Mouse (Mus musculus) kidney, embryonic 15.5 days (tissue): Measurements from ENCODE around the gene C2cd4d. TPM values are rescaled to one million over a fixed set of nuclear protein-coding genes. Genes with fewer than 3 reads are reported as not detected.
A peak's percentile ranks its signal among the peaks of the same experiment; 100 is the strongest.

Experiments used
- ATAC-seq: fragments of 200-750 bp; cut with Nextera tagmentation; replicated peaks from 2 replicates; pipeline ENCODE4 v1.8.0; 2017; ENCODE audit warnings: moderate TSS enrichment; ENCODE audit not compliant: low FRiP score
- H3K27ac ChIP-seq: fragments of 300-500 bp; sonication (generic); 2 replicates; pipeline ENCODE4 v1.5.1; 2015; ENCODE audit warnings: mild to moderate bottlenecking, inconsistent platforms
- H3K27me3 ChIP-seq: fragments of 300-500 bp; sonication (generic); 2 replicates; pipeline ENCODE4 v1.6.1; 2015; ENCODE audit warnings: inconsistent platforms
- H3K36me3 ChIP-seq: fragments of 300-500 bp; sonication (generic); 2 replicates; pipeline ENCODE4 v1.6.1; 2015; ENCODE audit warnings: inconsistent platforms
- H3K4me1 ChIP-seq: fragments of 300-500 bp; sonication (generic); 2 replicates; pipeline ENCODE4 v1.6.1; 2015; ENCODE audit warnings: inconsistent platforms
- H3K4me2 ChIP-seq: fragments of 300-500 bp; sonication (generic); 2 replicates; pipeline ENCODE4 v1.6.1; 2015; ENCODE audit warnings: moderate library complexity, mild to moderate bottlenecking, inconsistent platforms
- H3K4me3 ChIP-seq: fragments of 300-500 bp; sonication (generic); replicated peaks from 2 replicates; pipeline ENCODE4 v1.5.1; 2015; ENCODE audit warnings: mild to moderate bottlenecking, inconsistent platforms
- H3K9ac ChIP-seq: fragments of 300-500 bp; sonication (generic); 2 replicates; pipeline ENCODE4 v1.6.1; 2015; ENCODE audit warnings: mild to moderate bottlenecking, inconsistent platforms
- H3K9me3 ChIP-seq: fragments of 300-500 bp; sonication (generic); replicated peaks from 2 replicates; pipeline ENCODE4 v1.6.1; 2016; ENCODE audit warnings: inconsistent platforms
- WGBS: fragments of 180-500 bp; shearing (Covaris S2); methylation state at CpG from one replicate; pipeline ENCODE4 v1.1.7; 2015; ENCODE audit warnings: mixed read lengths; 5-methylcytosine and 5-hydroxymethylcytosine counted together
- polyA plus RNA-seq: library from polyadenylated mRNA; unstranded; fragments of >200 nt; fragmentation: Nextera tagmentation; extraction: Ambion mirVana; gene quantifications from 2 replicates; pipeline ENCODE4 v1.2.1, GENCODE M21; 2015

The C2cd4d gene
- polyA plus RNA-seq, 1 experiment from 2014 or later, result 0.40 TPM

DNA sequence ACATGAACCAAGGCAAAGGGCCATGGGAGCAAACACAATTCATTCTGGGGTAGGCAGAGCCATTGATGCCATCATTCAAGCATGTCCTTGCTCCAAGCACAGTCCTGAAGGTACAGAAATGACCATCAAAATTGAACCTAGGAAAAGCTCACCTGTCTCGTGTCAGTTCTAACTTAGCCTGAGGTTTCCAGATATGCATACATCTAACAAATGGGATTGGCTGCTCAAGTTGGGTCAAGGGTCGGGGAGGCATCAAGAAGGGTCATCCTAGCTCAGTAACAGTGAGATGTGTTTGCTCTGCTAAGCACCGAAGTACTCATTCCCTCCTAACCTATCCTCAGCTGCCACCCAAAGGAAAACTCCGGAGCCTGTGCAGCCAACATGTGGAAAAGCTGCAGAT is 34.6 kb downstream of the C2cd4d start:
- Histone ChIP-seq H3K36me3 (no peaks in the 10 kb centered on the region), H3K9ac (no peak overlapping the region), H3K27me3 (peaks cover 54% of the 10 kb centered on the region), H3K4me3 (no peak overlapping the region), H3K27ac (no peak overlapping the region), H3K9me3 (no peaks in the 10 kb centered on the region), H3K4me2 (no peak overlapping the region), H3K4me1 (peaks cover 9% of the 10 kb centered on the region)
- ATAC-seq, result no peak
- WGBS, result 82% methylated on average over 4 of the region's 4 CpGs

DNA sequence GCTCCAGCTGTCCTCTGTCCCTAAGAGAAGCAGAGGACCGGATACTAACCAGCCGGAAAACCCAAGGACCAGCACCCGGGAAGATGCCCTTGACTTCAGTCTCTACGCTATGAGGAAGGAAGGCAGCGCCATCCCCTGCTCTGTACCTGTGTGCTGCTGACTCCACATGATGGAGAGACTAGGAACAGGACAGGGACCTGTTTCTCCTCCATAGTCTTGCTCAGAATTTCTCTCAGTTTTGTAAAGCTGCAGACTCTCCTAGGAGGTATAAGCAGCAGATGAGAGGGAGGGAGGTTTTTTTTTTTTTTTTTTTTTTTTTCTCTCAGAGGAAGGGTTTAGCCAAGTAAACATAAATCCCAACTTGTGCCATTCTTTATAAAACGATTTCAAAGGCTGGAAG is 36.0 kb downstream of the C2cd4d start, which contains the start of gene Lingo4:
TSS of gene Lingo4 (plus strand) at position 301 of the 400 bp plus-strand sequence.
- Histone ChIP-seq H3K4me2 (peak within 1 kb of the TSS; percentile 60), H3K4me3 (peak within 1 kb of the TSS; percentile 30), H3K9ac (peak within 1 kb of the TSS; percentile 37), H3K27ac (no peak within 1 kb of the TSS), H3K36me3 (no peaks in the 10 kb centered on the region), H3K27me3 (peaks cover 55% of the 10 kb centered on the region), H3K4me1 (peaks cover 14% of the 10 kb centered on the region), H3K9me3 (no peaks in the 10 kb centered on the region)
- no peak for ATAC-seq
- WGBS, result 72% methylated on average over 6 of the region's 6 CpGs

DNA sequence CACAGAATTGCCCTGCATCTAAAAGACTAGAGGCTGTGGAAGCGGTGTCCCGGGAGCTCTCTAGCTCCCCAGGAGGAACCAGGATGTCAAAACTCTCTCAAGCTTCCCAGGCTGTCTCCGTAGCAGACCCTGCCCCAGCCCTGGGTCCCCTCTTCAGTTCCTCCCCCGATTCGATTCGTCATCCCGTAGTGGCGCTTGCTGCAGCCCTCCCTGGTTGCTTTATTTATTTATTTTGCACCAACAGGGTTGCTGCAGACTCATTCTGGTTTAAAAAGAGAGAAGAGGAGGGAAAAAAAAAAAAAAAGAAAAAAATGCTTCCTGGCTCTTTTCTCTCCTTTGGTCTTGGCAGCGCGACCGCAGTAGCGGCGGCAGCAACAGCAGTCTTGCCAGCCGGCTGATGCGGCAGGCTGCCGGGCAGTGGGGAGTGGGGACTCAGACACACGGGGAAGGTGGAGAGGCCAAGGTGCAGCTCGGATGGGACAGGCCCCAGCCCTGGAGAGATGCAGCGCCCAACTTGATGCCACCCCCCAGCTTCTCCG is 36.8 kb downstream of the C2cd4d start:
- Histone ChIP-seq H3K9ac (peak overlapping the region; percentile 37), H3K4me3 (peak overlapping the region; percentile 30), H3K27ac (no peak overlapping the region), H3K36me3 (no peaks in the 10 kb centered on the region), H3K27me3 (peaks cover 55% of the 10 kb centered on the region), H3K4me1 (peaks cover 22% of the 10 kb centered on the region), H3K4me2 (peak overlapping the region; percentile 60), H3K9me3 (no peaks in the 10 kb centered on the region)
- ATAC-seq, result peak; percentile 53; the same call in 1 of the 2 replicates
- WGBS, result 2% methylated on average over 20 of the region's 20 CpGs

DNA sequence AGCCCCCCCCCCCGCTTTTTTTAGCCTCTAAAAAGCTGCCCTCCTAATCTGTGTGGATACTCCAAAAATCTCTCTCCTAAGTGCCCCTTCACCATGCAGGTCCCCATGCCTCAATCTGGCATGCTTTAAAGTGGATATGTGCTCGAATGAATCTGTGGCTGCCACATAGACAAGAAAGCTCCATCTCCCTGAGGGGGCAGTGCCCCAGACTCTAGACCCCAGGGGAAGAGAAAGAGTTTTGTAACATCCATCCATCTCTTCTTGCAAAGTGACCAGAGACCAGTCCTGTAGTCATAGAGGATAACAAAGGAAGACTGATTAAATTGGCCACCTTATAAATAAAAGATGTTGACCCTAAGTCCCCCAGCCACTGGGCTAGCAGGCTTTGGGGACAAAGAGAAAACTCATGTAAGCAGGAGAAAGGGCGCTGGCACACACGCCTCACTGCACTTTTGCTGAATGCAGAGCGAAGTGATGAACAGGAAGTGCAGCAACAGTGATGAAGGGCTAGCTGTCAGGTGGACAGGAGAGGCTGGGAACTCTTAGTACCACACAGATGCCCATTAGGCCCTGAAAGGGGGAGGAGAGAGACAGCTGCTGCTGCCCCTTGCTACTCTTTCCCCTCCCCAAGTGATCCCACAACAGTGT is 37.5 kb downstream of the C2cd4d start:
- Histone ChIP-seq H3K27ac (no peak overlapping the region), H3K4me2 (0 out of 2 replicates have a peak overlapping the region, but pooled peaks have one; percentile 60), H3K4me1 (peaks cover 29% of the 10 kb centered on the region), H3K36me3 (no peaks in the 10 kb centered on the region), H3K9me3 (no peaks in the 10 kb centered on the region), H3K4me3 (no peak overlapping the region), H3K27me3 (peaks cover 58% of the 10 kb centered on the region), H3K9ac (no peak overlapping the region)
- ATAC-seq, result no peak
- 44% methylated on average over 5 of the region's 5 CpGs for WGBS

DNA sequence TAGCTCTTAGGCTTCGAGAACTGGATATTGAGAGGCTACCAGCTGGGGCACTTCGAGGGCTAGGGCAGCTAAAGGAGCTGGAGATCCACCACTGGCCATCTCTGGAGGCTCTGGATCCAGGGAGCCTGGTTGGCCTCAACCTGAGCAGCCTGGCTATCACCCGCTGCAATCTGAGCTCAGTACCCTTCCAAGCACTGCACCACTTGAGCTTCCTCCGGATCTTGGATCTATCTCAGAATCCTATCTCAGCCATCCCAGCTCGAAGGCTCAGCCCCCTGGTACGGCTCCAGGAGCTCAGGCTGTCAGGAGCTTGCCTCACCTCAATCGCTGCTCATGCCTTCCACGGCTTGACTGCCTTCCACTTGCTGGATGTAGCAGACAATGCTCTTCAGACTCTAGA is 40.2 kb downstream of the C2cd4d start:
- no peak for ATAC-seq
- 68% methylated on average over 8 of the region's 8 CpGs for WGBS

DNA sequence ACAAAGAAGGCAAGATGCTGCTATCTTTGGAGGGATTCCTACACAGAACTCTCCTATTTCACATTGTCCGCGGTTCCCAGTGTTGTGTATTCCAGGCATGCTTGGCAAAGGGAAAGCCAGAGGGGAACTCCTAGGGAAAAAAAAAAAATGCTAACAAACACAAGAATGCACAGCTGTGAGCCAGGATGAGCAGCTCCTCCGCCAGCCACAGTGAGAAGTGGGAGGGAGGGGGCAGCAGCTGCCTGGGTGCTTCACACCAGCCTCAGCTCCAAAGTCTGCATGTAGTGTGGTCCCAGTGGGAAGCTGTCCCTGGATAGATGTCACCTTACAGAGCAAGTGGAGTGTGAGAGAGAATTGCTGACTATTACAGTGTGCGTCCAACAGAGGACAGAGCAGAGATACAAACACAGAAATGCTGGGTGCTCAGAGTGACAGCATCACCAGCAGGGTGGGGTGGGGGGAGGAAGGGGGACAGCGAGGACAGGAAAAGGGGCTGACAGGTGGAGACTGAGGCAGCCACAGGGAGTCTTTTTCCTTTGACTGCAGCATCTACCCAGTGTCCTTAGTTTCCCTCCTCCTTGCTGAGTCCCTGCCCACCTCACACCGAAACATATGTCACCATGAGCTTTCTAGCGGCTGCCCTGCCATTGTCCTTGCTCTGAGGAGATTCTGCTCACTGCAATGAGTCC is 42.3 kb downstream of the C2cd4d start:
- Histone ChIP-seq H3K27me3 (peaks cover 31% of the 10 kb centered on the region), H3K9ac (no peak overlapping the region), H3K36me3 (no peaks in the 10 kb centered on the region), H3K4me3 (no peak overlapping the region), H3K4me1 (peaks cover 22% of the 10 kb centered on the region; the same call in 1 of the 2 replicates), H3K4me2 (no peak overlapping the region), H3K9me3 (no peaks in the 10 kb centered on the region), H3K27ac (no peak overlapping the region)
- ATAC-seq, result 0 out of 2 replicates have a peak, but pooled peaks have one; percentile 48
- WGBS, result 29% methylated on average over 7 of the region's 7 CpGs

More for the DNA sequence above, 40.2 kb downstream of the C2cd4d start:
- H3K4me2 ChIP-seq, result no peak overlapping the region
- H3K4me3 ChIP-seq, result no peak overlapping the region
- H3K9ac ChIP-seq, result no peak overlapping the region
- H3K27ac ChIP-seq, result no peak overlapping the region
- H3K9me3 ChIP-seq, result no peaks in the 10 kb centered on the region
- peaks cover 51% of the 10 kb centered on the region for H3K27me3 ChIP-seq
- H3K36me3 ChIP-seq, result no peaks in the 10 kb centered on the region
- H3K4me1 ChIP-seq, result peaks cover 31% of the 10 kb centered on the region

DNA sequence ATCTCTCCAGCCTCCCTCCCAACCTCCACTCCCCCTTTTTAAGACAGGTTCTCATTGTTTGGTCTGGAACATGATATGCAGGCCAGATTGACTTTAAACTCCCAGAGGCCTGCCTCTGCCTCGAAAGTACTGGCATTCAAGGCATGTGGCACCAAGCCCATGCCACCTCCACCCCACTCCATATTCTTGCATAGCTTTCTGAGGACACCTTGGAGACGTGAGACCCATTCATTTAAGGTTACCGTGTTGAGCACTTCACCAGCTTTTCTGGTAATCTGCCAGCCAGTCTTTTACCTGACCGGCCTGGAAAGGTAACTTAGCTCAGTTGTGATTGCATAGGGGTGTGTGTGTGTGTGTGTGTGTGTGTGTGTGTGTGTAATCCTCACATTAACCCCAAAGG is 43.3 kb downstream of the C2cd4d start:
- Histone ChIP-seq H3K27me3 (peaks cover 21% of the 10 kb centered on the region), H3K36me3 (no peaks in the 10 kb centered on the region), H3K4me2 (no peak overlapping the region), H3K4me3 (no peak overlapping the region), H3K9me3 (no peaks in the 10 kb centered on the region), H3K27ac (no peak overlapping the region), H3K4me1 (peaks cover 22% of the 10 kb centered on the region; the same call in 1 of the 2 replicates), H3K9ac (no peak overlapping the region)
- WGBS, result 54% methylated on average over 4 of the region's 4 CpGs
- no peak; the same call in 1 of the 2 replicates for ATAC-seq

DNA sequence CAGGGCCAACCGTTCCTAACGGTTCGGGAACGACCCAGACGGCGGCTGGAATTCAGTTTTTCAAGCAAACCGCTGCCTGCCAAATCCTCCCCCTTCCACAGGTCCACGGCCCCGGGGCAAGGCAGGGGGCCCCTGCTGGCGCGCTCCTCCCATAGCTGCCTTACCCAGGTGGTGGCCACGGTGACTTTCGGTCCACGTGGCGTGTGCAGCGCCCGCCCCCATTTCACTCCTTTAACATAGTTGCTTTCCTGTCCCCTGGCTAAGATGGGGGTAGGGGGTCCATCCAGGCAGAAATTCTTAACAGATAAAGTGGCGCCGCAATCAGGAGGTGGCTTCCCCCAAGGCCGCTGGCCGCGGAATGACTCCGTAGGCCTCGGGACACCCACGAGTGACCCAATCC is 50.3 kb downstream of the C2cd4d start:
- peaks cover 12% of the 10 kb centered on the region for H3K4me1 ChIP-seq
- H3K4me2 ChIP-seq, result peak overlapping the region; percentile 93
- peak overlapping the region; percentile 54 for H3K4me3 ChIP-seq
- 11% methylated on average over 25 of the region's 25 CpGs for WGBS
- H3K9me3 ChIP-seq, result no peaks in the 10 kb centered on the region
- ATAC-seq, result peak; percentile 57
- peak overlapping the region; percentile 18; the same call in 1 of the 2 replicates for H3K27ac ChIP-seq
- no peaks in the 10 kb centered on the region for H3K36me3 ChIP-seq
- 0 out of 2 replicates have a peak, but pooled peaks cover 8% of the 10 kb centered on the region for H3K27me3 ChIP-seq
- H3K9ac ChIP-seq, result peak overlapping the region; percentile 40

DNA sequence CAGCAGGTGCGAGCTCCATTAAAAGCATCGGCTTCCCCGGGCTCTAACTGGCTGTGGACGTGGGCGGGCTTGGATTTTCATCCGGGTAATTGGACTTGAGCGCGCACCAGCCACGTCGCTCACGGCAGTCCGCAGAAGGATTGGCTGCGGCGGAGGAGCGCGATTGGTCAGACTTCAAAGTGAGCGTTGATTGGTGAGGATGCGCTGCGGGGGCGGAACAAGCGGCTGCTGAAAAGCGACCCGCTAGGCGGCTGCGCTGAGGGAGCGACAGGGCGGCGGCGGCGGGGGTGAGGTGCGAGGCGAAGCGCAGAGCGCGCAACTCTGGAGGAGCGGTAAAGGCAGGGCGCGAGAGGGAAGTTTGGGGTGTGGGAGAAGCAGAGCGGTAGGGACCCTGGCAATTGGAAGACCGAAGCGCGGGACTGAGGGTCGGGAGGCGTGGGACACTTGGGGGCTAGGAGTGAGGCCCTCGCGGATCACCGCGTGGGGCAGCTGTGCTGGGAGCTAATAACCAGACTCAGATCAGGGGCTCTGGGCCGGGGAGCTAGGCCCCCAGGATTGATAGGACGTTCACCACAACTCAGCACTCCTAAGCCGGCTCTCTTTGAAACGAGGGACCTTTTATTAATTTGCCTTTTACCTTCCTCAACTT is 50.9 kb downstream of the C2cd4d start, which contains the start of gene Tdrkh:
TSS of gene Tdrkh (plus strand) at position 243 of the 649 bp plus-strand sequence.
- no peaks in the 10 kb centered on the region for H3K36me3 ChIP-seq
- 8% methylated on average over 52 of the region's 52 CpGs for WGBS
- peak; percentile 100 for ATAC-seq
- peak within 1 kb of the TSS; percentile 18; the same call in 1 of the 2 replicates for H3K27ac ChIP-seq
- H3K9ac ChIP-seq, result peak within 1 kb of the TSS; percentile 49
- H3K4me1 ChIP-seq, result peaks cover 12% of the 10 kb centered on the region
- no peaks in the 10 kb centered on the region for H3K9me3 ChIP-seq
- H3K4me3 ChIP-seq, result peak within 1 kb of the TSS; percentile 54
- H3K27me3 ChIP-seq, result 0 out of 2 replicates have a peak, but pooled peaks cover 8% of the 10 kb centered on the region
- H3K4me2 ChIP-seq, result peak within 1 kb of the TSS; percentile 93
